Mouse (Mus musculus) brain, adult 2 months (tissue): ENCODE results near the gene Bean1.
A peak's percentile ranks its signal among the peaks of the same experiment; 100 is the strongest.

Experiments
- DNase-seq: peaks from one replicate; pipeline ENCODE4 v3.0.0; 2011; ENCODE audit warnings: low read depth, low spot score

The Bean1 gene

DNA sequence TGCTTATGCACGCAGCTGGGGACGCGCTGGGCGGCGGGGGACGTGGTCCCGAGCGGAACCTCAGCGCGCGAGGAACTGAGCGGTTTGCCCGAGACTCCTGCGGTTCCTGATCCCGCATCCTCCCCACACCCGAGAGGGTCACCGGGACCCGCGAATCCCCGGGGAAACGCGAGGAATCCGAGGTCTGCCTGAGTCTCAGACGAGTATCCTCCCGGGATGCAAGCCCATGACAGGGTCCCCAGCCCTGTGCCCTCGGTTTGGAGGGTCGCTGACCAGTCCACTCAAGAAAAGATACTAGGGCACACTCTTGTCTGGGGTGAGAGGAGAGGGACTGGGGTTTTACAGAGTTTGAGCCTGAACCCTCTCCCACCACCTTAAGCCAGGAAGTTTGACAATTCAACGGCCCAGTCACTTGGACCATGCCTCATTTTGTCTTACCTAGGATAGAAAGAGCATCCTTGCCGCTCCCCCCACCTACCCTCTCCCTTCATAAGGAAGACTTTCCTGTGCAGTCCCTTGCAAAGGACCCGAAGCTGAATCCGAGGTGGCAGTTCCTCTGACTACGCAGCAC, 893 bp downstream of the Bean1 start:
- DNase-seq = no peak

DNA sequence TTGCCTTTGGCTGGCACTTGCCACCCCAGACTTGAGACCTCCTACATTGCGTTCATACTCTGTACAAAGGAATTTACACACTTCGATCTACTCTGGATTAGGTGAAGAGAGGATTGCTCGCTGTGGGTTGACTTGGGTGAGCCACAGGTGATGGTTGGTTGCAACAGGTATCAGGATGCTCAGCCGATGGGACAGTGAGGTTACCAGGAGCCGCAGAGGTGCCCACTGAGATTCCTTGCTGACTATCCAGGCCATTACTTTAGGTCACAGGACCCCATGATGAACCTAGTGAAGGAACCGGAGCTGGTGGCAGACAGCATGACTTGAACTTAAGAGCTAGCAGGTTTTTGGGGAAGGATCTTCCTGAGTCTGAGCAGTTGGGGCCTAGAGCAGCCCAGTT, 2.2 kb downstream of the Bean1 start:
- no peak for DNase-seq

DNA sequence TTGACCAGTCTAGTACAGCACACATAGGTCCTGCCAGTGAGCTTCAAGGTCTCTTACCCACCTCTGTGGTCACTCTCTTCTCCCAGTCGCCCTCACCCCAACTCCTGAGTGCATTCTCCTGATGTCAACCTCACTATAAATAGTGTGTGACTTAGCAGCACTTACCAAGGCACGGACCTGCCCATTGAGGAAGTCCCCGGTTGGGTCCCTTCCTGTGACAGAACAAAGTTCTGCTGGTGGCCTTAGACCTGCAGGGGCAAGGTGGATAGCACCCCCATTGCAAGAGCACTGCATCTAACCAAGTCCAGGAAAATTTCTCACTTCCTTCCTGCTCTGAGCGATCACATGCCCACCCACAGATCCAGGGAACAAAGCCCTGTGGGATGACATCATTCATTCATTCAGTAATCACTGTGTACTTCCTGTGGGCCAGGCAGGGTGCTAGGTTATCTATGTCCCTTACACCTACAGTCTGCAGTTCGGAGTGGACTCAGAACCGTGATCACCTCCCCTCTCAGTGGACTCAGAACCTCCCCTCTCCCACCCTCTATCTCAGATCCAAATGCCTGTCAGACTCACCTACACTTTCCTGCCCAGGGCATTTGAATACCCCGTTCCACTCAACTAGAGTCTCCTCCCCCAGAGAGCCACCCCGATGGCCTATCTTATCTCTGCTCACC, 5.7 kb downstream of the Bean1 start:
- DNase-seq = no peak

DNA sequence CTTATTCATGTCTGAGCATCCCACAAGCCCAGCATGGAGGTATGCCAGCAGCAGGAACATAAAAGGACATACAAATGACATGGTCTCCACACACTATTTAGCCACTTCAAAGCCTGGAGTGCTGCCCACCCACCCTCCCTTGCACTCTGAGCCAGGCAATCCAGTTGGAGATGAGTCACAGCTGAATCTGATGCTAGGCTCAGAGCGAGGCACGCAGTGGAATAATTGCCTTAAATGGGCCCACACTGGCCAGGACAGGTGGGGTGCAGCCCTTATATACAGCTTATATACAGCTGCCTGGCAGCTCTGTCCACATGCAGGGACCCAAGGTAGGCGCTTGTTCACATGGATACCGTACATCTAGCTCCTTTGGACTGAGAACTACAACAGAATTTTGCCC, 6.8 kb downstream of the Bean1 start:
- DNase-seq = peak; percentile 75

DNA sequence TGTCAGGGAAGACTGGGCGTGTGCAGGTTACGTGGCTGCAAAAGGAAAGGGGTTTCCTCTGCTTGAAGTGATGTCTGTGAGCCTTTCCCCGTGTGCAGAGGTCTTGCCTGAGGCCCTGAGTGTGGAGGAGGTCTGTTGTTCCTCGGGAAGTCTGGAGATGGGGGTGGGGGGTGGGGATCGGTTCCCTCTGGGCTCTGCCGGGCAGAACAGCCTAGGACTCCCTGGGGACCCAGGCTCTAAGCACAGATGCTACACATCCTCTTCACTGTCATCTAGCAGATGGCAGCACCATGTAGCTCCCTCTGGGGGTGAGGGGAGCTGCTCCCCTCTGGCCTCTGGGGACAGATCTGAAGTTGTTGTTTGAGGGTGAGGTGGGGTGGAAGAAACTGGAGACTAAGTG, 14.7 kb downstream of the Bean1 start:
- no peak for DNase-seq

DNA sequence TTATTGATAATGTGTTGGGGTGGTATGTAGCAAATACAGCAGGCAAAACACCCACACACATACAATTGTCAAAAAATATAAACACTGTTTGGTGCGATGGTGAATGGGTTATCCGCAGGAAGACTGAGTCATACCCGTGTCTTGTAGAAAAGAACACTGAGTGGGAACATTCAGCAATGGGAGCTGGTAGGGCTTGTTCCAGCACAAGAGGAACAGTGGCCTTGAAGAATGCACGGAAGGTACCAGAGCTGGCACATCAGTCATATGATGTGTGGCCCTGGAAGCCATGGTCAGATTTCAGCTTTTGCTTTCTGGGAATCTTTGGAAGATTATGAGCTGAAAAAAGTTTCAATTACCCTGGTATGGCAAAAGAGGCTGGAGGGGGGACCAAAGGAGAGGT, 16.6 kb downstream of the Bean1 start:
- peak; percentile 28 for DNase-seq

DNA sequence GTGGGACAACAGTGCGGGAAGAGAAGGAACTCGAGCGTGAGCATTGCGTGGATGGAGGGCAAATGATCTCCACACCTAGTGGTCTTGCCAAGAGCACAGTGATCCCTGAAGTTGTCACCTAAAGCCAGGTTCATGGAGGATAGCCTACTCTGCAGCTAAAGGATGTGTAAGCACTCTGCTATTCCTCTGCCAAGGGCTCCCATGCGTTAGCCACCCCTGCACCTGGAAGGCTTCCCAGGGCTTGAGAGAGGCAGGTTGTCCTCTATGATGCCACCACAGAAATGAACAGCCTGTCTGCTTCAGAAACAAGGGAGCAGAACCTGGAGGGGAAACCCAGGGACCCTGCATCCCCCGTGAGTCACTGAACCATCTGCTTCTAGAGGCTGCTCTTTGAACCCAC, 17.4 kb downstream of the Bean1 start:
- DNase-seq = peak; percentile 55

DNA sequence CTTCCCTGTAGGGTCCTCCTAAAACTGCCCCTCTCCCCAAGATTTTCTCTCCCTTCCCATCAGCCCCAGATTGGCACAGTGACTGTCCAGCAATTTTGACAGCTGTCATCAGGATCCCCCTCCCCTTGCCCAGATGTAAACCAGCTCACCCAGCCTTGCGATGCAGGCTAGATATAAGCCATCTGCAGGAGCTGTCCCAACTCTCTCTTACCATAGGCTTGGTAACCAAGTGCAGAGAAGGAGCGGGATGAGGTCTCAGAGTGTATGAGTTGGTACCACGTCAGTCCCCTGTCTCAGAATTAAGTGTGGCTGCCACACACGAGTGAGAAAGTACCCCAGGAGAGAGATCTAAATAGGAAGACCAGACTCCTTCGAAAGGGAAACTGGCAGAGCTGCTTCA, 18.2 kb downstream of the Bean1 start:
- DNase-seq = no peak

DNA sequence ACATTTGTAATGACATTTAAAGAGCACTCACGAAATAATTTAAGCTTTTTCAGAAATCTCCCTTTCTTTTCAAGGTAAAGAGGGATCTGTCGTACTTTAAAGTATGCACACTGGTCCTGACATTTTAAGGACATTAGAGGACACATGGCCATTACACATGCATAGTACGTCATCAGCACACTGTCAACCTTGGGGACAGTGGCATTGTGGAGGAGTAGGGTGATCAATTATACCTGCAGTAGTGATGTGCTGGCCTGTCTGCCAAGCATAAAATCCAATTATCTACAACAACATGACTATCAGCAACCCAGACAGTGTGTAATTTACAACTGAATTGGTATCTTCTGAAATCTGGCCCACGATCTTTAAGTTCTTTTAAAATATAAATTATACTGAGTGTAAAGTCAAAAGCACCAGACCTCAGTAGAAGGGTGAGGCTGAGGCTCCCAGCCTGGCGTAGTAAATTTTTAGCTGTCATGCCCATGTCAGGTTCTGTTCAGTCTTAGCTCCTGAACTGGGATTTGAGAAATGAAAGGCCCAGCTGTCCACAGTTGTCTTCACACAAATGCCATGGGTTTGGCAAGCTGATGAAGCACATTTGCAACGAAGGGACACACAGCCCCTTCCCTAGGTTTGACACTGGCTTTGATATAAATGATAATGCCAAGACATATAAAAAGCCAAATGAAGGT, 20.7 kb downstream of the Bean1 start:
- DNase-seq = no peak

DNA sequence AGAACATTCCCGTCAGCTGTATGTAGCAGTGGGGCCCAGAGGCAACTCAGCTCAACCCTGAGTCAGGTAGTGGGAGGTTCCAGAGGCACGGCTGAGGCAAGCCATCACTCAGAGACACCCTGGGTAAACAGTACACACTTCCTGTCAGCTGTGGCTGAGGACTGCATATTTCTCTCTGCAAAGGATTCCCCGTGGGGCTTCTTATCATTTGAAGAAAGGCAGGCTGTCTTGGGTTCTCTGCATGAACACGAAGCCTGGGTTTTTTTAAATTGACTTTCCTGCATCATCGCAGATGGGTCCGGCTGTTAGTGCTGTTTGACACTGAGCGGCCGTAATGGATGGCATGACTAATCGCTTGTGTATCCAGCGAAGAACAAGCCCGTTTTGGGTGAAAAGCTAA, 21.3 kb downstream of the Bean1 start:
- peak; percentile 30 for DNase-seq

DNA sequence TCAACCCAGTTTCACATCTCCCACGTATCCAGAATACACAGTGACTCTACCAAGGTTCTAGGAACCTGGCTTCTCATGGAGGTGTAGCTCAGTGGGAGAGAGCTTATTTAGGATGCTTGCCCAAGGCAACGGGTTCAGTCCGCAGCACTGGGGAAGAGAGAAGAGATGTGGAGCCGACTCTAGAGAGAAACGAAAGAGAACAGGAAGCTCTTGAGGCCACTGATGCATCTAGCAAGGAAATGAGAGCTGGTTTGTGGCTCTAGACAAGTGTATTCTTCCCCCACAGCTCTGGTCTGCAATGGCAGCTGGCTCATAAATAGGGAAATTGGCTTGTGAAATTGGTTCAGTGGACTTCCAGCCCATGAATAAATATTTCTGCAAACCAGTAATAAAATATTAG, 29.6 kb downstream of the Bean1 start:
- DNase-seq = no peak

DNA sequence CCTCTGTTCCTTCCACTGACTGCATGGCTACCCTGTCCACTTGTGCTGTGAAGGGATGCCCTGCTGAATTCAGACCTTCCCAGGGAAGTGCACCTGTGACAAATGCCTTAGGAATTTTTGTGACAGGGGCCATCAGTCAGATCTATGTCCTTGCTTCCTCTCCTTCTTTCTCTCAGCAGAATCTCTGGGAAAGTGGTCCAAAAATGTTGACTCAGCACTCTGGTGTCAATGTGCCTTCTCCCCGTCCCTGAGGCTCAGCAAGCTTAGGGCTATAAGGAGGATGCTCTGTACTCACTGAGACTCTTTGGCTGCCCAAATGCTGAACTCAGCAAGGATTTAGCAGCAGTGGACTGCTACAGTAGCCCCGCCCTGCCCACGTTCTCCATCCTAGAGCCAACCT, 31.4 kb downstream of the Bean1 start:
- DNase-seq = peak; percentile 9

DNA sequence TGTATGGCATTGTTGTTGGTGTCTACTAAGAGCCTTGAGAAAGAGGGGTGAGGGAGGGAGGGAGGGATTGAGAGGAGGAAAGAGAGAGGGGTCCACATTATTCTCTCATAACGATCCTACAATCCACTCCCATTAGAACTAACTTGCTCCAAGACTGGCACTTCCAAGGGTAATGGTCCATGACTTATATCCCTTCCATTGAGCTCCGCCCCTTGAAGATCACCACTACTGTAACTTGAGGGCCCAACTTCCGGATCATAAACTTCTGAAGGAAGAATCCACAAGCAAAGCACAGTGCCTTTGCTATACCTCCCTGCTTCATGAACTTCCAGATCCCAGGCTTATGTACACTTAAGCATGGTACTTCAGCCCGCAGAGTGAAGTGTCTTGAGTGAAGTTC, 32.1 kb downstream of the Bean1 start:
- no peak for DNase-seq

DNA sequence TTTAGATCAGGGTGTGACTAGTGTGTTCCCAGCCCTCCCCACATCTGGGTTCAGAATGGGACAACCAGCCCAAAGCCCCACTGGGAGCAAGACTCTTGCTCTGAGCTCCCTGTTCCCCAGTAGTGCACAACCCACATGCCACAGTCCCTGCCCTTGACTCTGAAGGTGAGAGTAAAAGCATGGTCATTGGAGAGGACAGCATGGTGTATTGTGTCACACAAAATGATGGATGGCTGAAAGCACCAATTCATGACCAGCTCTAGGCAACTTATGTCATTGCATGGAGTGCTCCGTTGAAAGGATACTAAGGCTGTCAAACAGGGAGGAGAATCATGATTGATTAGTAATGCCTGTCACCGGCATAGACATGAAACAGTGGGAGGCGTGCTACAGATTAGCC, 35.0 kb downstream of the Bean1 start:
- DNase-seq = no peak

DNA sequence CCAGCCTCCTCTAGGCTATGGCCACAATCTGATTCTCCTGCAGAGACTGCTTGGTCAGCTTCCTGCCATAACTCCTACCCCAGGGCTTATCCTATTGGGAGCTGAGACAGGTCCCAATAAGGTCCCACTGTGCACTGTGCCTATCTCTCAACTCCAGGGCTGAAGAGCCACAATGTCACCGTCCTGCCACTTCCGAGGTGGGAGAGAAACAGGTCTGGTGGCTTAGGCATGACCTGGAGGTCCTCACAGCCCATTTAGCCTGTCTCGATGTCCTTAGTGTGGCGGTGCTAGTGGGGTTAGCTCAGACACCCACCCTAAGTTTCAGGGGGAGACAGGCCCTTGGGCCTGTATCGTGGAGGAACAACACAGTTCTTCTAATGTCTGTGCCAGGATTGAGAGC, 47.4 kb downstream of the Bean1 start:
- no peak for DNase-seq

DNA sequence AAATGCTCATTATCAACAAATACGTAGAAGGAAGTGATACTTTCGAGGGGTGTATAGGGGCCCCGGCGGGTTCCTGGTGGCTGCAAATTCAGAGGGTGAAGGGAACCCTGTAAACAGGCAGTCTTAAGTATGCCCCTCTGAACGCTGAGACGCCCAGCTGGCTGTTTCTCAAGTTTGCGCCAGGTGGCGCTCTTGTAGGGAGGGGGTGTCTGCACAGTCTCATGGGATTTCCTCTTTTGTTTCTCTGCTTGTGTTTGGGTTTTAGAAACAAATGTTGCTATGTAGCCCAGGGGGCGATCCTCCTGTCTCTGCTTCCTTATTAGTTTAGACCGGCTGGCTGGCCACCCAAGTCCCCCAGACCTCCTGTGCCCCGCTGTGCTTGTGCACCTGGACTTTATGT, 48.8 kb downstream of the Bean1 start:
- peak; percentile 67 for DNase-seq

DNA sequence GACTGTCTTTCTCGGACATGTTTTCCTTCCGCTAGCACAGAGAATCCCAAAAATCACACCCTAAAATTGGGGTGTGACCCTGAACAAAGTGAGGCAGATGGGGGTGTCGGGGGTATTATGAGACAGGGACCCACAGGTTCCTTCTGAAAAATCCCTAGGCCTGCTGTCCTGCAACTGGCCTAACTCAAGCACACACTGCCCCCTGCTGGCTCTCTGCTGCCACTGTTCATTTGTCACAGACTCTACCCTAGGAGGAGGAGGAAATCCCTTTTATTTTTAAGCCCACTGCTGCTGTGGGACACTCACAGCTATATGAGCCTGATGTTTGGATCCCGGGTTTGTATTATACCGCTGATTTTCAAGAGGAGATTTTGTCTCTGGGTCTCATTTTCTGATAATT, 49.6 kb downstream of the Bean1 start:
- peak; percentile 85 for DNase-seq

DNA sequence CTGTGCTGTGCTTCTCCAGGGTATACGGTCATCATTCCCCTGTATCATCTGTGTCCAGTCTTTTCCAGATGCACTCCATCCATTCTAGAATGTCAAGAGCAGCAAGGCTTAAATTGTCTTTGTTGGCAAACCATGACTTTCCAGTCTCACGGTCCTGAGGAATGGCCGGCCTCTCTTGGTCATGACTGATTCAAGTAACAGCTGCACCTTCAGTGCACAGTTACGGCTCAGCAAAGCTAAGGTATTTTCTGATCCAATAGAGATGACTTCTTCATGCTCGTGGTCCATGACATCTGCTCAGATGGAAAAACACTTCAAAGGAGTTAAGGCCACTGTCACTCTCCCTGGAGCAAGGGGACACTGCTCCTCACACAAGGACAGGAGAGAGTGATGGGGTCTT, 56.8 kb downstream of the Bean1 start:
- no peak for DNase-seq

DNA sequence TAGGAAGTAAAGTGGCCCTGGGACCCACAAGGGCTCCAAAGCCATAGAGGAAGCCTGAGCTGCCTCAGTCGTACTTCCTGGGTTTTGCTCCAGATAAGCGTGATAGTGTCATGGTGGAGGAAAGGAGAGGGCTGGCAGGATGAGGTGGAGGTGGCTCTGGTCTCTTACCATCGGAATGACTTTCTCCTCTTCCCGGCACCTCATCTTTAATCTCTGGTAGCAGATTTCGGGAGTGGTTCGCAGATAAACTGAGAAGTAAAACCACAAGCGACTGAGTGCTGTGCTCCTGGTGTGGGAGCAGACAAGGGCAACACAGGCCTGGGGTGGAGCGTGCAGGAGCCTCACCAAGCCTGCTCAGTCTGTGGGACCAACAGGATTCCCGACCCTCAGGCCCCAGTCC, 60.1 kb downstream of the Bean1 start:
- DNase-seq = no peak

DNA sequence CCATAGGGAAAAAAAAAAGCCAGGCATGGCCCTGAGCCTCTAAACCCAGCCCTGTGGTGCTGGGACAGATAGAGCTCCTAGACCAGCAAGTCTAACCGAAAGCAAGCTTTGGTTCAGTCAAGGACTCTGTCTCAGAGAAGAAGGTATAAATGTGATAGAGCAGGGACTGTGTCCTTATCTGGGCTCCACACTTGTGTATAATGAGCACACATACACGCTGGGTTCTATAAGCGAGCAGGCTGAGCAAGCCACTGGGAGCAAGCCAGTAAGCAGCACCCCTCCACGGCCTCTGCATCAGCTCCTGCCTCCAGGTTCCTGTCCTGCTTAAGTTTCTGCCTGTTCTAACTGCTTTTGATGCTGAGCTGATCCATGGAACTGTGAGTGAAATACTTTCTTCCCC, 61.8 kb downstream of the Bean1 start:
- DNase-seq = no peak

DNA sequence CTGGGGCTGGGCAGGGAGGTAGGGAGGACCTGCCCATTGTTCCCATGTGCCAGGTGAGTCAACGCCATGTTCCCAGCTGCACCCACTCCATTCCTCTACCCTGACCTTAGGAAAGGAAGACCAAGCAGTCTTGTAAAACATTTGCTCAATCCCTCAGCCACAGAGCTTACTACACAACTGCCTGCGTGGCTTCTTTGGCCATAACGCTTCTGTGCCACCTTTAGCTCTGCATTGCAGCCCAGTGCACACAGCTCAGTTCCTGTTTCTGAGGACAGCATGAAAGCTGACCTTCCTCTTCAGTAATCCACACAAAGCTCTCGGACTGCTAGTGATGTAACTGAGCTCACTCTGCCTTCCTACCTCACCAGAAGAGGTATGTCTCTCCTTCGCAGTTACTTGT, 62.7 kb downstream of the Bean1 start:
- DNase-seq = no peak

DNA sequence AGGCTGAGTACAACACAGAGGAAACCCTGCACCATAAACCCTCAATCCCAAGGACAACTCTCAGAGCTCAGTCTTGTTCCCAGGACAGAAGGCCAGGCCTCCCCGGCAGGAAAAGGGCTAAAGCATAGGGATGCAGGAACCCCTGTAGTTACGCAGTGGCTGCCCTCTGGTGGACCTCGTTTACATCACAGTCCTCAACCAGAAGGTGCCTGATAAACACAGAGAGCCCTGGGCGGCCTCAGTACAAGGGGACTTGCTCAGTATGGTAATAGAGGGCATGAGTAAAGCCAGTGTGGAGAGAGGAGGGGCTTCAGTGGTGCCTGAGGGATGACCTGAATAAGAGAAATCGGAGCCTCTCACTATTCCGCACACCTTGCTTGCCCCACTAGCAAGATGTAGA, 64.3 kb downstream of the Bean1 start:
- DNase-seq = peak; percentile 40

DNA sequence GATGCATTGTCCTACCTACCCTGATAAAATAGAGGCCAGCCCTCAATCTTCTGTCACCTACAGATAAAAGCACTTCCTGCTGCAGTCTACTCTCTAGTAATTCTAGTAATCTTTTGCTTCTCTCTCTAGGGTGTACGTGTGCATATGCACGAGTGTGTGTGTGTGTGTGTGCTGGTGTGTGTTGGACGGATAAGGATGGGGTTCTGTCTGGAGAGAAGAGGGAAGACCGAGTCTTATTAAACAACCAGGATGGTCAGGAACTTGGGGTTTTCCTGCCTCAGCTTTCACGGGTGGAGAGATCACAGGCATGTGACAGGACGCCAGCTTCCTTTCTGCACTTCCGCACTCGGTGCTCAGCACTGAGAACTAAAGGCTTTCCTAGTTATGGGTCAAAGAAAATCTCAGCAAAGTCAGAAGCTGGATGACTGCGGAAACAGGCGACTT, 69.2 kb downstream of the Bean1 start:
- DNase-seq = no peak
